Mouse (Mus musculus): ENCODE measurements around the gene Ercc4. TPM values are rescaled to one million over a fixed set of nuclear protein-coding genes. Genes with fewer than 3 reads are reported as not detected.

Gene Ercc4
- polyA plus RNA-seq, 1 experiment from 2014 or later, result 15.2 TPM

DNA sequence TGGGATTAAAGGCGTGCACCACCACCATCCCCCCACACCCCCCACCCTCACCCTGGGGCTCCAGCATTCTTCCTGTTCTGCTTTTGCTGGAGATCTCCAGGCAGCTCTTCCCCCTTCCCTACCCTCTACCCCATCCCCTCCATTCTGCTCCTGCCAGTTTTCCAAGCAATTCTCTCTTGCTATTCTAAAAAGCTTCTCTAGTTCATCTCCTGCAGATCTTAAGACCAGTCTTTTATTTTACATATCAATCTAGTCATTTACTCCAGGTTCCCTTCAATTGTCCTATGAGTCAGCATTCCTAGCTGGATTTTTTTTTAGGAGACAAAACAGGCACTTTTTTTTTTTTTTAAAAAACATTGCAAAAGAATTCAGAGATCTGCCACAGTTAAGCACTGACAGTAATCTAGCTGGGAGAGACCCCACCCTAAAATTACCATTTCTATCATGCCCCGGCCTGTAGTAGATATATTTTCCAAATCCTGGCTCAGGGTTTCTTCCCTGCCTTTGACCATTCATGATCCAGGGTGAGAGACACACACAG, 9.3 kb downstream of the Ercc4 start:
- Histone ChIP-seq H3K27me3 (no peaks in the 10 kb centered on the region), H3K9ac (replicated peaks) (no peak overlapping the region), H3K4me1 (no peaks in the 10 kb centered on the region), H3K4me2 (replicated peaks) (no peak overlapping the region), H3K36me3 (peaks cover 12% of the 10 kb centered on the region), H3K4me3 (no peak overlapping the region), H3K27ac (replicated peaks) (no peak overlapping the region), H3K9me3 (no peaks in the 10 kb centered on the region)
- 92% methylated on average over 2 of the region's 2 CpGs for whole genome bisulfite sequencing
- no peak for ATAC-seq (replicated peaks)

DNA sequence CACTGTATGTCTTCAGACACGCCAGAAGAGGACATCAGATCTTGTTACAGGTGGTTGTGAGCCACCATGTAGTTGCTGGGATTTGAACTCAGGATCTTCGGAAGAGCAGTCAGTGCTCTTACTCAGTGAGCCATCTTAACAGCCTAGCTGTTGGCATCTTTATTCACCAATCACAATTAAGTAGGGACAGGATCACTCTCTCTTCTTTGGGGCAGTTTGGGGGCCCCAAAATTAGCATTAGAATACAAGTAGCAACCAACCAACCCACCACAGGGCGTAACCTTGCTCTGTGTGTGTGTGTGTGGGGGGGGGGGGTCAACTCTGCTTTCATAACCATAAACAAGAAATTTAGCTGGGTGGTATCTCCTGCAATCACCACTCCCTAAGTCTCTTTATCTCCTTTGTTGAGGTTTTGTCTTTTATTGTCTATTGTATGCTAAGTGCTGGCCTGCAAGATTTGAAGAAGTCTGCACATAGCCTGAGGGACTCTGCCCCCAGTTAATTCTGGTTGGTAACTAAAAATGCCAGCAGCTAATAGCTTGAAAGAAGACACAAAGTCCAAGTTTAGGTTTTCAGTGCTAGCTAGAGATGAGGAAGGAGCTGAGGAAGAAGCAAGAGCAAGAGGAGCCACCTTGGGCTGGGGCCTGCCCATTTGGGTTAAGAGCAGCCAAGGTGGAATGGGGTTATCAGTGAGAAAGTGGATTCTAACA, 10.3 kb downstream of the Ercc4 start:
- Histone ChIP-seq H3K9me3 (no peaks in the 10 kb centered on the region), H3K27me3 (no peaks in the 10 kb centered on the region), H3K27ac (replicated peaks) (no peak overlapping the region), H3K4me2 (replicated peaks) (no peak overlapping the region), H3K4me3 (no peak overlapping the region), H3K9ac (replicated peaks) (no peak overlapping the region), H3K4me1 (no peaks in the 10 kb centered on the region), H3K36me3 (peaks cover 18% of the 10 kb centered on the region)
- WGBS, result 84% methylated on average over 3 of the region's 3 CpGs
- no peak for ATAC-seq (replicated peaks)

GRCm38 (mm10) chr16:13125357-13125756, 15.9 kb downstream of the Ercc4 start:
- Histone ChIP-seq H3K4me2 (replicated peaks) (no peak overlapping the region), H3K4me1 (no peaks in the 10 kb centered on the region), H3K4me3 (no peak overlapping the region), H3K9me3 (no peaks in the 10 kb centered on the region), H3K27me3 (no peaks in the 10 kb centered on the region), H3K9ac (replicated peaks) (no peak overlapping the region), H3K36me3 (peaks cover 51% of the 10 kb centered on the region), H3K27ac (replicated peaks) (no peak overlapping the region)
- WGBS, result 91% methylated on average over 8 of the region's 8 CpGs
- no peak for ATAC-seq (replicated peaks)

GRCm38 (mm10) chr16:13127566-13127965, 18.1 kb downstream of the Ercc4 start:
- Histone ChIP-seq H3K9me3 (no peaks in the 10 kb centered on the region), H3K4me1 (no peaks in the 10 kb centered on the region), H3K36me3 (peaks cover 61% of the 10 kb centered on the region), H3K27me3 (no peaks in the 10 kb centered on the region), H3K4me2 (replicated peaks) (no peak overlapping the region), H3K27ac (replicated peaks) (no peak overlapping the region), H3K9ac (replicated peaks) (no peak overlapping the region), H3K4me3 (no peak overlapping the region)
- ATAC-seq (replicated peaks), result no peak
- WGBS, result 89% methylated on average over 10 of the region's 10 CpGs

GRCm38 (mm10) chr16:13130412-13130811, 20.9 kb downstream of the Ercc4 start:
- no peaks in the 10 kb centered on the region for H3K4me1 ChIP-seq
- 44% methylated on average over 14 of the region's 14 CpGs for WGBS
- H3K27me3 ChIP-seq, result no peaks in the 10 kb centered on the region
- H3K9ac ChIP-seq (replicated peaks), result no peak overlapping the region
- ATAC-seq (replicated peaks), result no peak
- no peak overlapping the region for H3K27ac ChIP-seq (replicated peaks)
- no peak overlapping the region for H3K4me2 ChIP-seq (replicated peaks)
- no peaks in the 10 kb centered on the region for H3K9me3 ChIP-seq
- H3K36me3 ChIP-seq, result peaks cover 52% of the 10 kb centered on the region
- H3K4me3 ChIP-seq, result no peak overlapping the region

DNA sequence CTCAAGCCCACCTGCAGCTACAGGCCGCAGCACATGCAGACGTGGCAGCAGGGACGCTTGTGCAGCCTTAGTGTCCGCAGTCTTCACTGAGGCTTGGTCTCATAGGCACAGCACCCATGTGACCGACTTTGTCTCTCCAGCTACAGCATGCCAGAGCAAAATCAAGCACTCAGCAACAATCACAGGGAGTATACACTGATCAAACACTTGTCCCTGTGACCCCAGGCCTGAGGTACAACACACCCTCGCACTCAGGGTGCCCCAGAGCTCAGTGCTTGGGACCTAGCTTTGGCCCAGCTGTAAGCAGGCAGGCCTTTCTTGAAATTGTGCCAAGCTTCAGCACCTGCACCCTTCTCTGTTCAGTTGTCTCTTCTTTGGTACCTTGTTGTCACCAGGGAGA, 31.7 kb downstream of the Ercc4 start:
- ATAC-seq (replicated peaks), result no peak
- Histone ChIP-seq H3K27me3 (no peaks in the 10 kb centered on the region), H3K27ac (replicated peaks) (no peak overlapping the region), H3K4me3 (no peak overlapping the region), H3K4me1 (no peaks in the 10 kb centered on the region), H3K9ac (replicated peaks) (no peak overlapping the region), H3K9me3 (no peaks in the 10 kb centered on the region), H3K4me2 (replicated peaks) (no peak overlapping the region), H3K36me3 (peaks cover 7% of the 10 kb centered on the region)
- WGBS, result 95% methylated on average over 6 of the region's 6 CpGs

GRCm38 (mm10) chr16:13143932-13144331, 34.4 kb downstream of the Ercc4 start:
- H3K4me1 ChIP-seq, result no peaks in the 10 kb centered on the region
- H3K9me3 ChIP-seq, result no peaks in the 10 kb centered on the region
- no peaks in the 10 kb centered on the region for H3K27me3 ChIP-seq
- WGBS, result 91% methylated on average over 7 of the region's 7 CpGs
- H3K9ac ChIP-seq (replicated peaks), result no peak overlapping the region
- no peak overlapping the region for H3K4me3 ChIP-seq
- ATAC-seq (replicated peaks), result no peak
- no peak overlapping the region for H3K4me2 ChIP-seq (replicated peaks)
- H3K27ac ChIP-seq (replicated peaks), result no peak overlapping the region
- peaks cover 22% of the 10 kb centered on the region for H3K36me3 ChIP-seq

- Histone ChIP-seq H3K27ac (replicated peaks) (no peak overlapping the region), H3K27me3 (no peaks in the 10 kb centered on the region), H3K36me3 (peaks cover 29% of the 10 kb centered on the region), H3K4me1 (no peaks in the 10 kb centered on the region), H3K9me3 (no peaks in the 10 kb centered on the region), H3K4me2 (replicated peaks) (no peak overlapping the region), H3K4me3 (no peak overlapping the region), H3K9ac (replicated peaks) (no peak overlapping the region)
- no peak for ATAC-seq (replicated peaks)
- 96% methylated on average over 10 of the region's 10 CpGs for WGBS
Observed at GRCm38 (mm10) chr16:13144682-13145410, 35.4 kb downstream of the Ercc4 start.

DNA sequence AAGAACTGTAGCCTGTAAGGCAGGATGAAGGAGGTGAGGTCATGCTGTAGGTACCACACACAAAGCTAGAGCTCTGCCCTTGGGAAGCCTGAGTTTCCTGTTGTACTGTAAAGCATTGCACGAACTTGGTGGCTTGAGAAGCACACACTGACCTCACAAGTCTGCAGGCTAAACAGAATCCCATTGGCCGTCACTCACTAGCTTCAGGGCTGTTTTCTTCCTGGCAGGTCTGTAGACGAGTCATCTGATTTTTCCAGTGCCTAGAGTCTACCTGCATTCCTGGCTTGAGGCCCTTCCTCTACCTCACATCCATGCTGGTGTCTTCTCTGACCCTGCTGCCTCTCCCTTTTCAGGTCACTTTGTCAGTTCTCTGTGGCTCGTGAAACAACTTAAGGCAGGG, 36.7 kb downstream of the Ercc4 start:
- Histone ChIP-seq H3K9me3 (no peaks in the 10 kb centered on the region), H3K36me3 (peaks cover 35% of the 10 kb centered on the region)
- ATAC-seq (replicated peaks), result no peak

DNA sequence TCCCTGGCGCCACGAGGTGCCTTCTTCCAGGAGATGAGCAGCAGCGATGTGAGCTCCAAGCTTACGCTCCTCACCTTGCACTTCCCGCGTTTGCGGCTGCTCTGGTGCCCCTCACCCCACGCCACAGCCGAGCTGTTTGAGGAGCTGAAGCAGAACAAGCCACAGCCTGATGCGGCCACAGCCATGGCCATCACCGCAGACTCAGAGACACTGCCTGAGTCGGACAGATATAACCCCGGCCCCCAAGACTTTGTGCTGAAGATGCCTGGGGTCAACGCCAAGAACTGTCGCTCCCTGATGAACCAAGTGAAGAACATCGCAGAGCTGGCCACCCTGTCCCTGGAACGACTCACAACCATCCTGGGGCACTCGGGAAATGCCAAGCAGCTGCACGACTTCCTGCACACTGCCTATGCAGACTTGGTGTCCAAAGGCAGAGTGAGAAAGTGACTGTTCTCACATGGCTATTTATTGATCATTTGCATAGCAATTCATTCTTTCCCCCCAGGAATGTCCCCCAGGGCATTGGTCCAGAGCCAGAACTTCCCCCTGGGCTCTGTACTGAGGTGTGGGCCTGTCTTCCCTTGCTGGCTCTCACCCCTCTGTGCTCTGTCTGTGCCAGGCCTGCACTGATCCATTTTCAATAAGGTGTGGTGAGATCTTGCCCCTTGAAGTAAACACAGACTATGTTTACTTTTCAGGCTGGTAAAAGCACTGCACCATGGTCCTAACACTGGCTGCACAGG, 38.5 kb downstream of the Ercc4 start:
- Histone ChIP-seq H3K27ac (replicated peaks) (no peak overlapping the region), H3K4me3 (no peak overlapping the region), H3K9me3 (no peaks in the 10 kb centered on the region), H3K36me3 (peaks cover 35% of the 10 kb centered on the region), H3K4me1 (no peaks in the 10 kb centered on the region), H3K9ac (replicated peaks) (no peak overlapping the region), H3K27me3 (no peaks in the 10 kb centered on the region), H3K4me2 (replicated peaks) (no peak overlapping the region)
- ATAC-seq (replicated peaks), result no peak
- WGBS, result 89% methylated on average over 19 of the region's 19 CpGs

More for the DNA sequence above, 36.7 kb downstream of the Ercc4 start:
- Histone ChIP-seq H3K4me2 (replicated peaks) (no peak overlapping the region), H3K4me1 (no peaks in the 10 kb centered on the region), H3K4me3 (no peak overlapping the region), H3K27me3 (no peaks in the 10 kb centered on the region), H3K27ac (replicated peaks) (no peak overlapping the region), H3K9ac (replicated peaks) (no peak overlapping the region)
- WGBS, result 89% methylated on average over 4 of the region's 4 CpGs

GRCm38 (mm10) chr16:13149950-13150349, 40.5 kb downstream of the Ercc4 start:
- Histone ChIP-seq H3K9ac (replicated peaks) (no peak overlapping the region), H3K27me3 (no peaks in the 10 kb centered on the region), H3K4me1 (no peaks in the 10 kb centered on the region), H3K9me3 (no peaks in the 10 kb centered on the region), H3K36me3 (peaks cover 30% of the 10 kb centered on the region), H3K27ac (replicated peaks) (no peak overlapping the region), H3K4me3 (no peak overlapping the region), H3K4me2 (replicated peaks) (no peak overlapping the region)
- WGBS, result 91% methylated on average over 8 of the region's 8 CpGs
- ATAC-seq (replicated peaks), result no peak

- ATAC-seq (replicated peaks), result no peak
- 81% methylated on average over 6 of the region's 6 CpGs for WGBS
- H3K9ac ChIP-seq (replicated peaks), result no peak overlapping the region
- H3K4me3 ChIP-seq, result no peak overlapping the region
- H3K27ac ChIP-seq (replicated peaks), result no peak overlapping the region
- H3K4me1 ChIP-seq, result no peaks in the 10 kb centered on the region
- no peak overlapping the region for H3K4me2 ChIP-seq (replicated peaks)
- no peaks in the 10 kb centered on the region for H3K27me3 ChIP-seq
- no peaks in the 10 kb centered on the region for H3K9me3 ChIP-seq
- H3K36me3 ChIP-seq, result peaks cover 27% of the 10 kb centered on the region
Observed at GRCm38 (mm10) chr16:13150790-13151189, 41.3 kb downstream of the Ercc4 start.

All from forebrain, embryonic 15.5 days (tissue).